Mouse (Mus musculus) midbrain, embryonic 12.5 days (tissue): Measurements from ENCODE around the gene Hlcs. TPM values are rescaled to one million over a fixed set of nuclear protein-coding genes. Genes with fewer than 3 reads are reported as not detected.
A peak's percentile ranks its signal among the peaks of the same experiment; 100 is the strongest.

Source experiments
- ATAC-seq: fragments of 200-750 bp; cut with Nextera tagmentation; 2 replicates; pipeline ENCODE4 v1.8.0; 2017; ENCODE audit warnings: low read depth, moderate TSS enrichment, moderate library complexity; ENCODE audit not compliant: low FRiP score
- H3K27ac ChIP-seq: fragments of 300-500 bp; sonication (generic); replicated peaks from 2 replicates; pipeline ENCODE4 v1.5.1; 2016; ENCODE audit warnings: mild to moderate bottlenecking
- H3K27me3 ChIP-seq: fragments of 300-500 bp; sonication (generic); 2 replicates; pipeline ENCODE4 v1.6.1; 2016; ENCODE audit warnings: mild to moderate bottlenecking
- H3K36me3 ChIP-seq: fragments of 300-500 bp; sonication (generic); 2 replicates; pipeline ENCODE4 v1.6.1; 2016
- H3K4me1 ChIP-seq: fragments of 300-500 bp; sonication (generic); 2 replicates; pipeline ENCODE4 v1.6.1; 2016
- H3K4me2 ChIP-seq: fragments of 300-500 bp; sonication (generic); replicated peaks from 2 replicates; pipeline ENCODE4 v1.6.1; 2016; ENCODE audit warnings: mild to moderate bottlenecking, moderate library complexity
- H3K4me3 ChIP-seq: fragments of 300-500 bp; sonication (generic); 2 replicates; pipeline ENCODE4 v1.5.1; 2016; ENCODE audit warnings: mild to moderate bottlenecking
- H3K9ac ChIP-seq: fragments of 300-500 bp; sonication (generic); replicated peaks from 2 replicates; pipeline ENCODE4 v1.6.1; 2016; ENCODE audit warnings: mild to moderate bottlenecking, moderate library complexity
- H3K9me3 ChIP-seq: fragments of 300-500 bp; sonication (generic); 2 replicates; pipeline ENCODE4 v1.6.1; 2016; ENCODE audit warnings: mild to moderate bottlenecking
- WGBS: fragments of 180-500 bp; shearing (Covaris S2); methylation state at CpG from one replicate; pipeline ENCODE4 v1.1.7; 2016; 5-methylcytosine and 5-hydroxymethylcytosine counted together
- polyA plus RNA-seq: library from polyadenylated mRNA; unstranded; fragments of >200 nt; fragmentation: Nextera tagmentation; extraction: Ambion mirVana; gene quantifications from 2 replicates; pipeline ENCODE4 v1.2.1, GENCODE M21; 2016

Hlcs gene
- polyA plus RNA-seq, 1 experiment from 2014 or later: 13.3 TPM

GRCm38 (mm10) chr16:94269635-94270034, 43.7 kb downstream of the Hlcs start:
- H3K27me3 ChIP-seq: no peaks in the 10 kb centered on the region
- H3K27ac ChIP-seq: no peak overlapping the region
- peaks cover 17% of the 10 kb centered on the region for H3K36me3 ChIP-seq
- no peaks in the 10 kb centered on the region for H3K9me3 ChIP-seq
- H3K4me1 ChIP-seq: no peaks in the 10 kb centered on the region; the same call in 1 of the 2 replicates
- 7% methylated on average over 9 of the region's 9 CpGs for WGBS
- H3K4me3 ChIP-seq: no peak overlapping the region
- ATAC-seq: peak; percentile 75
- H3K4me2 ChIP-seq: peak overlapping the region; percentile 28
- no peak overlapping the region for H3K9ac ChIP-seq

GRCm38 (mm10) chr16:94268205-94268604, 45.2 kb downstream of the Hlcs start:
- Histone ChIP-seq H3K27ac (no peak overlapping the region), H3K4me2 (no peak overlapping the region), H3K4me1 (no peaks in the 10 kb centered on the region; the same call in 1 of the 2 replicates), H3K9me3 (no peaks in the 10 kb centered on the region), H3K27me3 (no peaks in the 10 kb centered on the region), H3K36me3 (peaks cover 17% of the 10 kb centered on the region), H3K4me3 (no peak overlapping the region), H3K9ac (no peak overlapping the region)
- no peak for ATAC-seq
- WGBS: 93% methylated on average over 14 of the region's 14 CpGs

DNA sequence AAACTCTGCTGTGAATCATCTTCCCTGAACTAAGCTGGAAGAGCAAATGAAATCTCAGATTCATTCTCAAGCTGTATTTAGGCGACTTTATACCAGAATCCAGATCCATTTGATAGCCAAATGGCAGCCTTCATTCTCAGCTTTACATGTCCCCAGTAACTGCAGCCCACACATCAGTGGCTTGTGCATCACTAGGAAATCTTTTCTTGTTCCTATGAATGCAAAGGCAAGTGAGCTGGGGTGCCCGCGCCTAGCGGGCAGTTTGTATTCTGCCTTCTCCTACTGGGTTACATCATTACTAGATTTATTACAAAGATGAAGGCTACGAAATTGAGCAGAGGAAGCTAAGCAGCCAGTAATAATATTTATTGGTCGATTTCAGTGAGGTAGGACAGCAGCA, 48.8 kb downstream of the Hlcs start:
- Histone ChIP-seq H3K4me2 (no peak overlapping the region), H3K36me3 (peaks cover 17% of the 10 kb centered on the region), H3K4me1 (no peaks in the 10 kb centered on the region), H3K9me3 (no peaks in the 10 kb centered on the region), H3K4me3 (no peak overlapping the region), H3K27me3 (no peaks in the 10 kb centered on the region), H3K9ac (no peak overlapping the region), H3K27ac (no peak overlapping the region)
- no peak for ATAC-seq
- 91% methylated on average over 6 of the region's 6 CpGs for WGBS

DNA sequence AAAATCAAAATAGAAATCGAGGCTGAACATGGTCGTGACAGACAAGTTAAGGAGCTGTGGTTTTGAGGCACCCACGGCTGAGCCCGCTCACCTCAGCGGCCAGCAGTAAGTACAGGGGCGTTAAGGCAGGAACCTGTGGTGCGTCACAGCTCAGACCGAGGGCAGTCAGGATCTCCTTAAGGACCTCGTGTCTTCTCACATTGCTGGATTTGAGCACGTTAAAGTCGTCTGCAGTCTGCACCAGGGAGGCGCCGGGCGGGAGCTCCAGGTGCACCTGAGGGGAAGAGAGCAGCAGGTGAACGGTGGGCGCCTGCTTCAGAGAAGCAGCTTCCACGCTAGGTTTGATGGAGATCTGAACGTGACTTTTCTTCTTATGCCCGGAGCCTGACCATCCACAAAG, 50.9 kb downstream of the Hlcs start:
- Histone ChIP-seq H3K36me3 (peaks cover 11% of the 10 kb centered on the region; the same call in 1 of the 2 replicates), H3K27ac (no peak overlapping the region), H3K9me3 (no peaks in the 10 kb centered on the region), H3K27me3 (no peaks in the 10 kb centered on the region), H3K4me1 (no peaks in the 10 kb centered on the region), H3K4me2 (no peak overlapping the region), H3K9ac (no peak overlapping the region), H3K4me3 (no peak overlapping the region)
- no peak for ATAC-seq
- 91% methylated on average over 19 of the region's 19 CpGs for WGBS

DNA sequence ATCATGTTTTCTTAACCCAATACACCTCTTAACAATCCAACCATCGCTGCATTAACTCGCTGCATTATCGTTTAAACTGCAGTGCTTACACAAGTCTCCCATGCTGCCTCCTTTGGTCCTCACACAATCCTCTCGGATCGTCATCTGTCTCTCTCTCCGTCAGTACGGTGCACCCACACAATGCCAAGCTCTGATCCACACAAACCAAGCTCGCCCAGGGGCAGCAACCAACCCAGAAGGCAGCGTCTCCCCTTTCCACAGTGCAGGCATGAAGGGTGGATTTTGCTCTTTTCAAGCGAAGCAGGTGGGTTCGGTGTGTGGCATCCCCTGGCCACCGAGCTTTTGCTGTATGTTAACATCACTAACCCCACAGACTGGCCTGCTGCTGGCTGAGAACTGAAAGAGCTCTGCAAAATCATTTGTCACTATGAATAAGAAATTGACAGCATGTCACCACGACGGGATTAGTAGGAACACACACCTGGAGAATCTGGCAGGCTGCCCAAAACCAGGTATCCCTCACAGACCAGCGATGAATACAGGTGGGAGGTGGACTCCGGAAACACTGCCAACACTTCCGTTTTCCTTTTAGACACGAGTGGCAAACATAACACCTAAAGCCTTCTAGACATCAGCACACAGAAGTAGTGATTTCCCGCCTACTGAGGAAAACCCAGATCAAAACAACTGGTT, 52.3 kb downstream of the Hlcs start:
- H3K4me2 ChIP-seq: no peak overlapping the region
- ATAC-seq: no peak
- H3K36me3 ChIP-seq: no peaks in the 10 kb centered on the region

GRCm38 (mm10) chr16:94258366-94259310, 54.7 kb downstream of the Hlcs start:
- peaks cover 16% of the 10 kb centered on the region for H3K27me3 ChIP-seq
- ATAC-seq: peak; percentile 38; the same call in 1 of the 2 replicates
- no peak overlapping the region for H3K9ac ChIP-seq
- H3K9me3 ChIP-seq: no peaks in the 10 kb centered on the region
- WGBS: 64% methylated on average over 14 of the region's 14 CpGs
- no peak overlapping the region for H3K4me3 ChIP-seq
- H3K36me3 ChIP-seq: no peaks in the 10 kb centered on the region
- no peak overlapping the region for H3K4me2 ChIP-seq
- H3K27ac ChIP-seq: no peak overlapping the region
- peaks cover 7% of the 10 kb centered on the region for H3K4me1 ChIP-seq

More for the DNA sequence above, 52.3 kb downstream of the Hlcs start:
- no peaks in the 10 kb centered on the region for H3K4me1 ChIP-seq
- H3K9ac ChIP-seq: no peak overlapping the region
- peaks cover 7% of the 10 kb centered on the region for H3K27me3 ChIP-seq
- WGBS: 89% methylated on average over 19 of the region's 19 CpGs
- H3K4me3 ChIP-seq: no peak overlapping the region
- no peak overlapping the region for H3K27ac ChIP-seq
- no peaks in the 10 kb centered on the region for H3K9me3 ChIP-seq

DNA sequence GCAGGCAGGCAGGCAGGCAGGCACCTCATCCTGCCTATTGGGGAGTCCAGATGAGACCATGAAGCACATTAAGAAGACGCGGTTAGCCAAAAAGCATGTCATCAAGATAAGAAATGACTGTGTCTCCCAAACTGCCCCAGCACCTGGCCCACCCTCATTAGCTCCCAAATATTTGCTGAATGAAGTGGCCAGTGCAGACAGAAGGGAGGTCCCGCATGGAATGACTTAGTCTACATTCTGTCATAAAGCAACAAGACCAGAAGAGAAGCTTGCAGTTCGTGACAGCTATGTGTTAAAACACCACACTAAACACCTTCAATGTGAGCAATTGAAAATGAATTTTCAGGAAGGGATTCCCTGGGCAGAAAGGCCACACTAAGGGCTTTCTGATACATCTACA, 57.8 kb downstream of the Hlcs start:
- ATAC-seq: no peak
- Histone ChIP-seq H3K27ac (no peak overlapping the region), H3K9ac (no peak overlapping the region), H3K4me1 (peaks cover 9% of the 10 kb centered on the region), H3K4me3 (no peak overlapping the region), H3K36me3 (no peaks in the 10 kb centered on the region), H3K27me3 (peaks cover 30% of the 10 kb centered on the region), H3K9me3 (no peaks in the 10 kb centered on the region), H3K4me2 (no peak overlapping the region)
- WGBS: 92% methylated on average over 4 of the region's 4 CpGs

- WGBS: 95% methylated on average over 6 of the region's 6 CpGs
- no peak overlapping the region for H3K27ac ChIP-seq
- H3K9ac ChIP-seq: no peak overlapping the region
- H3K4me2 ChIP-seq: no peak overlapping the region
- no peaks in the 10 kb centered on the region for H3K9me3 ChIP-seq
- no peaks in the 10 kb centered on the region for H3K36me3 ChIP-seq
- ATAC-seq: no peak
- H3K4me1 ChIP-seq: peaks cover 15% of the 10 kb centered on the region
- no peak overlapping the region for H3K4me3 ChIP-seq
- H3K27me3 ChIP-seq: peaks cover 33% of the 10 kb centered on the region
These were observed 58.3 kb downstream of the Hlcs start for GRCm38 (mm10) chr16:94255035-94255434.

GRCm38 (mm10) chr16:94254415-94254891, 58.9 kb downstream of the Hlcs start:
- Histone ChIP-seq H3K4me2 (no peak overlapping the region), H3K9me3 (no peaks in the 10 kb centered on the region), H3K36me3 (no peaks in the 10 kb centered on the region), H3K27me3 (peaks cover 33% of the 10 kb centered on the region), H3K4me1 (peaks cover 17% of the 10 kb centered on the region), H3K4me3 (no peak overlapping the region), H3K27ac (no peak overlapping the region), H3K9ac (no peak overlapping the region)
- 35% methylated on average over 12 of the region's 12 CpGs for WGBS
- no peak for ATAC-seq

DNA sequence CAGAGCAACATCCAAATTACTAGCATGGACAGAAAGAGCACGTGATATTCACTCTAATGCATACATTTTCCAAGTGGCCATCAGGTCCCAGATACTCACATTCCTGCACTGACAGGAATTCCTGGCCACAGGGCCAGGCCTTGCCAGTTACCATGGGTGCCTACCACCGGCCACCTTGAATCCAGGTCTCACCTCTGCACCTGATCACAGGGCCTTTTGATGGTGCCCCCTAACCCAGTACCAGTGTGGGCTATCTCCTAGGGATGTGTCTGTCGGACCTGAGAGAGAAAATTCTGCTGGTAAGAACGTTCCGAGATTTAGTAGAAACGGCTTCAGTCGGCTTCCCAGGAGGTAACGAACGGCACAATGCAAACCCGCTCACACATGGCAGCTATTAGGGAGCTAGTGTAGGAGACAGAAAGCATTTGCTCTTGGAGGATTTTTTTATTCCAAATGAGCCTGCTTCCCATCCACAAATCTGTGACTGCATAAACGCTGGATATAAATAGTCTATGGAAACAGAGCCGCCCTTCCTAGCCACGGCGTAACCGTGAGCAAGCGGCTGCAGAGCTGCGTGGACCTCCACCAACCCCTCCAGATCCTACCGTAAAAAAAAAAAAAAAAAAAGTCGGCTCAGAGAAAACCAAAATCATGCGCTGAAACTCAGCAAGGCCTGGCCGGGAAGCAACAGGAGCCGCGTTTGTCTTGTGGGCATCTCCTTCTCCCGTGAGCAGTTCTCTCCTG, 59.5 kb downstream of the Hlcs start:
- Histone ChIP-seq H3K27ac (no peak overlapping the region), H3K4me3 (no peak overlapping the region), H3K9me3 (no peaks in the 10 kb centered on the region), H3K36me3 (no peaks in the 10 kb centered on the region), H3K4me2 (no peak overlapping the region), H3K4me1 (peaks cover 17% of the 10 kb centered on the region), H3K9ac (0 out of 2 replicates have a peak overlapping the region, but pooled peaks have one; percentile 15), H3K27me3 (peaks cover 33% of the 10 kb centered on the region)
- WGBS: 73% methylated on average over 24 of the region's 24 CpGs
- ATAC-seq: no peak

DNA sequence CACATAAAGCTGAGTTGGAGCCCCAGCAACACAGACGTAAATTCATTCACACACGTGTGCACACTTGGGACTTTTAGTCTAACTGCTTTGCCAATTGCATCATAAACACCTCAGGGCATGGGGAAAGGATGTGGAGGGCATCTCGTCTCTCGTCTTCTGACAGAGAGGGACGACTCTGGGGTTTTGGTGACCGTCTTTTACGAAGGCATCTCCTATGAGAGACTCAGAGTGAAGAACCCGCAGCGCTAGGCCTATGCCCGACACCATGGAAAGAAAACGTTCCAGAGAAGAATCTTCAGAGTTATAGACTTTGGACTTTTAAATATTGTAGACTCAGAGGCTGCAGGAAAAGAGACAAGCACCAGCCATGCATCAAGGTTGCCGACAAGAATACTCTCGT, 61.6 kb downstream of the Hlcs start:
- H3K4me2 ChIP-seq: no peak overlapping the region
- H3K27me3 ChIP-seq: peaks cover 35% of the 10 kb centered on the region
- no peaks in the 10 kb centered on the region for H3K9me3 ChIP-seq
- H3K36me3 ChIP-seq: no peaks in the 10 kb centered on the region
- peaks cover 17% of the 10 kb centered on the region for H3K4me1 ChIP-seq
- no peak overlapping the region for H3K4me3 ChIP-seq
- 88% methylated on average over 13 of the region's 13 CpGs for WGBS
- no peak overlapping the region for H3K27ac ChIP-seq
- ATAC-seq: no peak
- no peak overlapping the region for H3K9ac ChIP-seq
